Mouse (Mus musculus) stomach, postnatal 0 days (tissue): ENCODE results near the gene Ift122. TPM values are rescaled to one million over a fixed set of nuclear protein-coding genes. Genes with fewer than 3 reads are reported as not detected.

ENCODE experiments used
- ATAC-seq: fragments of 200-750 bp; cut with Nextera tagmentation; 2 replicates; pipeline ENCODE4 v1.8.0; 2017; ENCODE audit not compliant: low FRiP score, low TSS enrichment
- DNase-seq: peaks from one replicate; pipeline ENCODE4 v3.0.0-alpha.2; 2016; ENCODE audit warnings: low spot score
- H3K27ac ChIP-seq: fragments of 300-500 bp; sonication (generic); replicated peaks from 2 replicates; pipeline ENCODE4 v1.5.1; 2014; ENCODE audit warnings: mild to moderate bottlenecking, control low read depth
- H3K27me3 ChIP-seq: fragments of 300-500 bp; sonication (generic); 2 replicates; pipeline ENCODE4 v1.6.1; 2014; ENCODE audit warnings: low read length; ENCODE audit not compliant: control insufficient read depth, insufficient read depth
- H3K36me3 ChIP-seq: fragments of 300-500 bp; sonication (generic); 2 replicates; pipeline ENCODE4 v1.6.1; 2014; ENCODE audit warnings: low read length, mixed read lengths; ENCODE audit not compliant: control insufficient read depth, insufficient read depth
- H3K4me1 ChIP-seq: fragments of 300-500 bp; sonication (generic); replicated peaks from 2 replicates; pipeline ENCODE4 v1.6.1; 2014; ENCODE audit warnings: antibody characterized with exemption; ENCODE audit not compliant: control insufficient read depth, insufficient read depth
- H3K4me2 ChIP-seq: fragments of 300-500 bp; sonication (generic); replicated peaks from 2 replicates; pipeline ENCODE4 v1.6.1; 2014; ENCODE audit warnings: low read depth, mild to moderate bottlenecking, control low read depth, moderate library complexity
- H3K4me3 ChIP-seq: fragments of 300-500 bp; sonication (generic); 2 replicates; pipeline ENCODE4 v1.5.1; 2014; ENCODE audit warnings: low read depth, low read length, control low read depth
- H3K9ac ChIP-seq: fragments of 300-500 bp; sonication (generic); 2 replicates; pipeline ENCODE4 v1.6.1; 2014; ENCODE audit warnings: mild to moderate bottlenecking, low read length, control low read depth, mixed read lengths
- H3K9me3 ChIP-seq: fragments of 300-500 bp; sonication (generic); 2 replicates; pipeline ENCODE4 v1.6.1; 2016; ENCODE audit warnings: low read length; ENCODE audit not compliant: control insufficient read depth
- CTCF ChIP-seq: IDR thresholded peaks from 2 replicates; pipeline ENCODE4 v1.5.1; 2016; ENCODE audit warnings: antibody characterized with exemption, low read depth, mild to moderate bottlenecking, moderate library complexity
- EP300 ChIP-seq: optimal IDR thresholded peaks from 2 replicates; pipeline ENCODE3; 2016; ENCODE audit warnings: antibody characterized with exemption
- WGBS: fragments of 180-500 bp; shearing (Covaris S2); extraction: QIAGEN DNeasy Blood & Tissue Kit; methylation state at CpG from one replicate; pipeline ENCODE4 v1.1.7; 2014; 5-methylcytosine and 5-hydroxymethylcytosine counted together
- polyA plus RNA-seq: library from polyadenylated mRNA; unstranded; fragments of >200 nt; fragmentation: Nextera tagmentation; extraction: Ambion mirVana; gene quantifications from 2 replicates; pipeline ENCODE4 v1.2.1, GENCODE M21; 2015

The Ift122 gene
- polyA plus RNA-seq, 1 experiment from 2014 or later, result 4.9 TPM

GRCm38 (mm10) chr6:115879736-115880135 lies 26.5 kb downstream of the Ift122 start:
- 77% methylated on average over 6 of the region's 6 CpGs for WGBS

GRCm38 (mm10) chr6:115880751-115881150 lies 27.5 kb downstream of the Ift122 start:
- Histone ChIP-seq H3K27me3 (no peaks in the 10 kb centered on the region), H3K4me3 (no peak overlapping the region), H3K36me3 (no peaks in the 10 kb centered on the region), H3K4me1 (no peaks in the 10 kb centered on the region), H3K27ac (no peak overlapping the region), H3K9me3 (no peaks in the 10 kb centered on the region), H3K4me2 (no peak overlapping the region), H3K9ac (no peak overlapping the region)
- 81% methylated on average over 8 of the region's 8 CpGs for WGBS
- TF ChIP-seq EP300, result no peak
- TF ChIP-seq CTCF, result no peak
- DNase-seq (no peak), ATAC-seq (no peak)

More at GRCm38 (mm10) chr6:115879736-115880135, 26.5 kb downstream of the Ift122 start:
- ATAC-seq (no peak), DNase-seq (no peak)
- no peak overlapping the region for H3K4me3 ChIP-seq
- H3K9ac ChIP-seq, result no peak overlapping the region
- H3K27ac ChIP-seq, result no peak overlapping the region
- H3K4me1 ChIP-seq, result no peaks in the 10 kb centered on the region
- H3K27me3 ChIP-seq, result no peaks in the 10 kb centered on the region
- no peaks in the 10 kb centered on the region for H3K9me3 ChIP-seq
- TF ChIP-seq EP300 (no peak), CTCF (no peak)
- H3K36me3 ChIP-seq, result no peaks in the 10 kb centered on the region
- no peak overlapping the region for H3K4me2 ChIP-seq

GRCm38 (mm10) chr6:115884018-115884417 lies 30.7 kb downstream of the Ift122 start:
- DNase-seq (no peak), ATAC-seq (no peak)
- Histone ChIP-seq H3K27me3 (no peaks in the 10 kb centered on the region), H3K9ac (no peak overlapping the region), H3K9me3 (no peaks in the 10 kb centered on the region), H3K36me3 (peaks cover 5% of the 10 kb centered on the region; the same call in 1 of the 2 replicates), H3K4me1 (no peaks in the 10 kb centered on the region), H3K27ac (no peak overlapping the region), H3K4me2 (no peak overlapping the region), H3K4me3 (no peak overlapping the region)
- TF ChIP-seq EP300 (no peak), CTCF (no peak)

- H3K9me3 ChIP-seq, result no peaks in the 10 kb centered on the region
- no peaks in the 10 kb centered on the region for H3K4me1 ChIP-seq
- peak; percentile 64; the same call in 1 of the 2 replicates for ATAC-seq
- peaks cover 5% of the 10 kb centered on the region; the same call in 1 of the 2 replicates for H3K36me3 ChIP-seq
- no peak overlapping the region for H3K27ac ChIP-seq
- H3K4me2 ChIP-seq, result no peak overlapping the region
- 50% methylated on average over 4 of the region's 4 CpGs for WGBS
- no peaks in the 10 kb centered on the region for H3K27me3 ChIP-seq
- TF ChIP-seq EP300 (no peak), CTCF (no peak)
- H3K9ac ChIP-seq, result no peak overlapping the region
- DNase-seq, result no peak
- H3K4me3 ChIP-seq, result no peak overlapping the region
These were observed 33.6 kb downstream of the Ift122 start for GRCm38 (mm10) chr6:115886894-115887293.

- no peak overlapping the region for H3K4me3 ChIP-seq
- no peaks in the 10 kb centered on the region for H3K9me3 ChIP-seq
- no peak overlapping the region for H3K27ac ChIP-seq
- H3K4me2 ChIP-seq, result no peak overlapping the region
- no peaks in the 10 kb centered on the region for H3K27me3 ChIP-seq
- DNase-seq (peak; percentile 30), ATAC-seq (no peak)
- H3K4me1 ChIP-seq, result no peaks in the 10 kb centered on the region
- peaks cover 8% of the 10 kb centered on the region; the same call in 1 of the 2 replicates for H3K36me3 ChIP-seq
- TF ChIP-seq CTCF (peak; percentile 70), EP300 (no peak)
- 97% methylated on average over 3 of the region's 3 CpGs for WGBS
- no peak overlapping the region for H3K9ac ChIP-seq
These were observed 35.0 kb downstream of the Ift122 start for GRCm38 (mm10) chr6:115888296-115888695.

- Histone ChIP-seq H3K4me2 (no peak overlapping the region), H3K4me1 (no peaks in the 10 kb centered on the region), H3K27ac (peak overlapping the region; percentile 46), H3K27me3 (no peaks in the 10 kb centered on the region), H3K9me3 (no peaks in the 10 kb centered on the region), H3K9ac (no peak overlapping the region), H3K36me3 (peaks cover 8% of the 10 kb centered on the region; the same call in 1 of the 2 replicates), H3K4me3 (no peak overlapping the region)
- ATAC-seq, result no peak
- TF ChIP-seq EP300 (no peak), CTCF (no peak)
- WGBS, result 60% methylated on average over 8 of the region's 8 CpGs
- no peak for DNase-seq
These were observed 37.3 kb downstream of the Ift122 start for GRCm38 (mm10) chr6:115890601-115891000.
